ENCODE assay signal across 17 mouse cellular contexts in genomic region chr5:124021701-124022100, GRCm38 (mm10). TPM values are rescaled to one million over a fixed set of nuclear protein-coding genes. Genes with fewer than 3 reads are reported as not detected.
DNase-seq lines count a peak whose midpoint lies in the region; ATAC-seq and TF ChIP-seq lines count a peak whose summit lies in the region.
"Had no signal": no experiment of that assay in that cellular context is flagged by ENCODE, and none has a peak within 500 bp of the region (broad histone marks: within the 10 kb centered on the region; RNA-seq: fewer than 3 reads in every experiment).

No protein-coding gene starts in this region.

- no peak for ATAC-seq in cerebellum, adult (ENCODE audit: insufficient number of reproducible peaks, low FRiP score, low TSS enrichment)
- no peak for ATAC-seq in lung, embryonic 14.5 days (ENCODE audit: insufficient read depth)
- ATAC-seq in hindbrain, embryonic 16.5 days = no peak
- ATAC-seq: Patski had no signal

- peaks cover 18% of the 10 kb centered on the region for H3K4me1 ChIP-seq in lung, embryonic 14.5 days (ENCODE audit: insufficient read depth)
- peaks cover 50% of the 10 kb centered on the region for H3K4me1 ChIP-seq in hindbrain, embryonic 16.5 days (ENCODE audit: control insufficient read depth, insufficient read depth, low read depth, low read length)

- no peak overlapping the region for H3K4me3 ChIP-seq in lung, embryonic 14.5 days (ENCODE audit: low read depth, low read length)
- no peak overlapping the region for H3K4me3 ChIP-seq in myocyte
- H3K4me3 ChIP-seq in hindbrain, embryonic 16.5 days (ENCODE audit: low read length) = no peak overlapping the region
- H3K4me3 ChIP-seq: heart, embryonic 12.5 days; hindbrain, embryonic 15.5 days; kidney, embryonic 15.5 days; limb, embryonic 10.5 days; midbrain, embryonic 10.5 days; neural tube, embryonic 12.5 days had no signal

- no peak overlapping the region for H3ac ChIP-seq in myocyte (ENCODE audit: control insufficient read depth, insufficient read length)

- no peaks in the 10 kb centered on the region for H3K27me3 ChIP-seq in lung, embryonic 14.5 days (ENCODE audit: insufficient read depth, low read length)
- no peaks in the 10 kb centered on the region for H3K27me3 ChIP-seq in myocyte (ENCODE audit: control insufficient read depth, insufficient read depth, insufficient read length)
- no peaks in the 10 kb centered on the region for H3K27me3 ChIP-seq in hindbrain, embryonic 16.5 days (replicated peaks; ENCODE audit: control insufficient read depth, insufficient read depth, low read length)
- H3K27me3 ChIP-seq: heart, embryonic 12.5 days; hindbrain, embryonic 15.5 days; kidney, embryonic 15.5 days; neural tube, embryonic 12.5 days; Patski had no signal

- 81% methylated on average over 11 of the region's 11 CpGs for whole genome bisulfite sequencing in lung, embryonic 14.5 days
- WGBS in hindbrain, embryonic 16.5 days = 77% methylated on average over 11 of the region's 11 CpGs

- H3K27ac ChIP-seq in lung, embryonic 14.5 days (ENCODE audit: low read depth) = peak overlapping the region; percentile 42; the same call in 1 of the 2 replicates
- H3K27ac ChIP-seq in hindbrain, embryonic 16.5 days (ENCODE audit: low read depth, low read length) = no peak overlapping the region
- H3K27ac ChIP-seq: hindbrain, embryonic 15.5 days; kidney, embryonic 15.5 days; limb, embryonic 10.5 days; neural tube, embryonic 12.5 days had no signal

- DNase-seq in cerebellum, adult 11-12 months = peak; percentile 29
- no peak for DNase-seq in lung, embryonic 14.5 days
- no peak for DNase-seq in lung, adult 18-20 months
- DNase-seq in brain, adult 2 months (ENCODE audit: low read depth, low spot score) = peak; percentile 10
- no peak for DNase-seq in urinary bladder, postnatal 25 days (ENCODE audit: low spot score)
- DNase-seq: layer of hippocampus, adult 9-11 months; thymus, postnatal 36 days had no signal

- peaks cover 18% of the 10 kb centered on the region; the same call in 1 of the 2 replicates for H3K36me3 ChIP-seq in lung, embryonic 14.5 days (ENCODE audit: insufficient read depth)
- no peaks in the 10 kb centered on the region for H3K36me3 ChIP-seq in myocyte (ENCODE audit: control insufficient read depth, insufficient read depth)
- no peaks in the 10 kb centered on the region for H3K36me3 ChIP-seq in hindbrain, embryonic 16.5 days (ENCODE audit: control insufficient read depth, insufficient read depth, low read length)
- H3K36me3 ChIP-seq: hindbrain, embryonic 15.5 days had no signal

- TF ChIP-seq CTCF in lung, embryonic 14.5 days (IDR thresholded peaks at IDR 0.05; ENCODE audit: low read depth) = no peak

- H3K79me2 ChIP-seq in myocyte (ENCODE audit: control insufficient read depth, insufficient read depth) = peaks cover 98% of the 10 kb centered on the region

- H3K9ac ChIP-seq in lung, embryonic 14.5 days = no peak overlapping the region
- H3K9ac ChIP-seq in hindbrain, embryonic 16.5 days (ENCODE audit: low read depth, low read length) = no peak overlapping the region
- H3K9ac ChIP-seq: heart, embryonic 12.5 days; hindbrain, embryonic 15.5 days; kidney, embryonic 15.5 days; neural tube, embryonic 12.5 days had no signal

- H3K9me3 ChIP-seq in lung, embryonic 14.5 days (ENCODE audit: low read depth, low read length) = no peaks in the 10 kb centered on the region
- no peaks in the 10 kb centered on the region for H3K9me3 ChIP-seq in hindbrain, embryonic 16.5 days (ENCODE audit: control insufficient read depth, low read length)
- H3K9me3 ChIP-seq: heart, embryonic 12.5 days; hindbrain, embryonic 15.5 days; kidney, embryonic 15.5 days; limb, embryonic 10.5 days; midbrain, embryonic 10.5 days; neural tube, embryonic 12.5 days had no signal

- TF ChIP-seq POLR2A in myocyte (IDR thresholded peaks at IDR 0.05; ENCODE audit: insufficient read length, low read depth) = no peak

- H3K4me2 ChIP-seq in lung, embryonic 14.5 days = no peak overlapping the region
- H3K4me2 ChIP-seq in myocyte (ENCODE audit: low read depth) = no peak overlapping the region
- H3K4me2 ChIP-seq in hindbrain, embryonic 16.5 days (ENCODE audit: low read length) = no peak overlapping the region
- H3K4me2 ChIP-seq: heart, embryonic 12.5 days; hindbrain, embryonic 15.5 days; kidney, embryonic 15.5 days; neural tube, embryonic 12.5 days had no signal

TF ChIP-seq in myocyte, 11 proteins besides CTCF, POLR2A, EP300 and RAD21:
- TF ChIP-seq SRF (IDR thresholded peaks at IDR 0.05; ENCODE audit: control insufficient read depth, insufficient read length, low read depth) = no peak
- TF ChIP-seq TCF12 (IDR thresholded peaks at IDR 0.05; ENCODE audit: insufficient read depth, poor library complexity, severe bottlenecking) = no peak
- peak; percentile 39 for TF ChIP-seq POLR2AphosphoS2 (IDR thresholded peaks at IDR 0.05; ENCODE audit: insufficient read length, low read depth)

RNA-seq across cellular contexts. Expression of gene Vps37b, which starts 10.4 kb away (rescaled TPM):
- polyA plus RNA-seq in lung, embryonic 14.5 days (2014; fragmentation: Nextera tagmentation; extraction: Ambion mirVana) = 34.8 and 39.3 TPM in 2 replicates
- 18.7 TPM for polyA plus RNA-seq in myocyte (2012; fragmentation: generic; extraction: Trizol)
- 70.9 and 81.1 TPM in 2 replicates for polyA plus RNA-seq in hindbrain, embryonic 16.5 days (2015; fragmentation: Nextera tagmentation; extraction: Ambion mirVana)

RNA-seq across cellular contexts. Expression of gene Hip1r, which starts 48.3 kb away (rescaled TPM):
- 9.1 and 9.3 TPM in 2 replicates for polyA plus RNA-seq in lung, embryonic 14.5 days (2014; fragmentation: Nextera tagmentation; extraction: Ambion mirVana)
- 10.5 TPM for polyA plus RNA-seq in myocyte (2012; fragmentation: generic; extraction: Trizol)
- polyA plus RNA-seq in hindbrain, embryonic 16.5 days (2015; fragmentation: Nextera tagmentation; extraction: Ambion mirVana) = 34.3 and 35.3 TPM in 2 replicates

Comparison
In these comparisons a context has a peak if more than half of its experiments do, and no peak if none do; other contexts are left out.
1. DNase-seq: peak in cerebellum, adult 11-12 months (single experiment) and brain, adult 2 months (single experiment); none in lung, embryonic 14.5 days (single experiment), lung, adult 18-20 months (0 of 2) and urinary bladder, postnatal 25 days (single experiment).